Mouse (Mus musculus): ENCODE results near the gene Ppm1l.

GRCm38 (mm10) chr3:69545017-69545416 is 228.4 kb downstream of the Ppm1l start:
- no peak for TF ChIP-seq GATA1 (IDR thresholded peaks at IDR 0.05; ENCODE audit: borderline replicate concordance, low read length)
- no peak for TF ChIP-seq FLI1 (IDR thresholded peaks at IDR 0.05; ENCODE audit: low read length)

All from megakaryocyte, embryonic 14.5 days (primary cell).